Mouse (Mus musculus) bone marrow macrophage, adult 2 months (primary cell): Measurements from ENCODE around the gene Rln1.

ENCODE experiments used
- CTCF ChIP-seq: IDR thresholded peaks from 2 replicates; pipeline ENCODE4 v1.5.1; 2012; ENCODE audit warnings: low read depth, mild to moderate bottlenecking, low read length, moderate library complexity
- POLR2A ChIP-seq: IDR thresholded peaks from 2 replicates; pipeline ENCODE4 v1.6.1; 2012; ENCODE audit warnings: mild to moderate bottlenecking, low read depth, low read length, borderline replicate concordance

- TF ChIP-seq POLR2A (no peak), CTCF (no peak)
Measured at GRCm38 (mm10) chr19:29291532-29291931, 42.9 kb downstream of the Rln1 start.
